Comparison of ENCODE assay signal across 22 mouse cellular contexts in the genomic region with DNA sequence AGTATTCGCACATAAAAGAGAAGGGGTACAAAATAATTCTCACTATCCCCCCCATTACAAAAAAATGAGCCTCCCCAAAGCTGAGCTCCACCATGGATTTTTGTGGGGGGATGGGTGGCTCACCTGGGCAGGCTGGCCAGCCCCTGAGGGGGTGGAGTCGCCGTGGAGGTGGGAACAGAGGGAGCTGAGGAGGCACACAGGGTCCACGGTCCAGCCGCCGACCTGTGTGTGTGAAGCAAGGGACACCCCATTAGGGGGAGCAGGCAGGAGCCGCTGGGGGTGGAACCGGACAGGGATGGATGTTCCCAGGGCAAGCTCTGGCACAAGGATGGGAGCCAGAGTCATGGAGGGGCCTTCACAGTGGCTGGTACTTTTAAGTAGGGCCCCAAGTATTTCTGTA. TPM values are rescaled to one million over a fixed set of nuclear protein-coding genes. Genes with fewer than 3 reads are reported as not detected.
DNase-seq lines count a peak whose midpoint lies in the region; TF ChIP-seq lines count a peak whose summit lies in the region.
"Had no signal": no experiment of that assay in that cellular context is flagged by ENCODE, and none has a peak within 500 bp of the region (broad histone marks: within the 10 kb centered on the region; RNA-seq: fewer than 3 reads in every experiment).

No protein-coding gene starts in this region.

- H3K4me3 ChIP-seq in layer of hippocampus, adult 2 months = no peak overlapping the region
- H3K4me3 ChIP-seq in embryonic facial prominence, embryonic 10.5 days = no peak overlapping the region
- H3K4me3 ChIP-seq: embryonic facial prominence, embryonic 13.5 days; embryonic facial prominence, embryonic 15.5 days; erythroblast, embryonic 14.5 days; forebrain, embryonic 10.5 days; forebrain, embryonic 12.5 days had no signal

- peak; percentile 69 for DNase-seq in cerebellum, adult 11-12 months
- no peak for DNase-seq in cerebellum, adult 11 months
- DNase-seq in cerebellum, postnatal 25 days = peak; percentile 30 to 50
- DNase-seq in cerebellum, adult 18-20 months = no peak
- DNase-seq in layer of hippocampus, adult 2 months (ENCODE audit: low spot score in 2 of 2) = no peak
- DNase-seq in layer of hippocampus, adult 9-11 months = no peak
- no peak for DNase-seq in embryonic facial prominence, embryonic 10.5 days (ENCODE audit: low spot score)
- DNase-seq: adrenal gland, adult 8-10 months; adrenal gland, postnatal 14 days; adrenal gland, postnatal 36 days; B cell, adult 2 months; cerebellum, adult 9-10 months had no signal

- H3K27ac ChIP-seq in layer of hippocampus, adult 2 months = peak overlapping the region; percentile 93; the same call in 1 of the 2 replicates
- 0 out of 2 replicates have a peak overlapping the region, but pooled peaks have one; percentile 24 for H3K27ac ChIP-seq in embryonic facial prominence, embryonic 10.5 days (replicated peaks)
- H3K27ac ChIP-seq: embryonic facial prominence, embryonic 13.5 days; embryonic facial prominence, embryonic 15.5 days; forebrain, embryonic 10.5 days; forebrain, embryonic 12.5 days had no signal

- H3K4me1 ChIP-seq in embryonic facial prominence, embryonic 10.5 days = peaks cover 73% of the 10 kb centered on the region

- H3K36me3 ChIP-seq in embryonic facial prominence, embryonic 10.5 days (replicated peaks) = no peaks in the 10 kb centered on the region
- H3K36me3 ChIP-seq: embryonic facial prominence, embryonic 13.5 days; embryonic facial prominence, embryonic 15.5 days; forebrain, embryonic 10.5 days; G1E had no signal

- TF ChIP-seq CTCF in layer of hippocampus, adult 2 months (conservative IDR thresholded peaks at IDR 0.05) = no peak

- 40% methylated on average over 8 of the region's 8 CpGs for WGBS in embryonic facial prominence, embryonic 10.5 days

- no peaks in the 10 kb centered on the region for H3K9me3 ChIP-seq in embryonic facial prominence, embryonic 10.5 days
- H3K9me3 ChIP-seq: embryonic facial prominence, embryonic 13.5 days; embryonic facial prominence, embryonic 15.5 days; forebrain, embryonic 10.5 days; forebrain, embryonic 12.5 days had no signal

- H3K27me3 ChIP-seq in embryonic facial prominence, embryonic 10.5 days (replicated peaks; ENCODE audit: low read depth, poor library complexity, severe bottlenecking) = peaks cover 100% of the 10 kb centered on the region

RNA-seq across cellular contexts. Expression of a gene that starts 27.2 kb away (rescaled TPM):
- total RNA-seq in layer of hippocampus, adult 2 months (2021) = 100 to 1,000 TPM; 226 to 232 TPM
- polyA plus RNA-seq in embryonic facial prominence, embryonic 10.5 days (2016; fragmentation: Nextera tagmentation; extraction: Ambion mirVana) = 0.72 and 0.80 TPM in 2 replicates
- polyA plus RNA-seq: activated CD4-positive, CD25-positive, alpha-beta regulatory T cell, adult 4 months; CD4-positive, CD25-positive, alpha-beta regulatory T cell, adult 4 months; erythroblast, embryonic 14.5 days had no signal

RNA-seq across cellular contexts. Expression of a gene that starts 48.6 kb away (rescaled TPM):
- total RNA-seq in layer of hippocampus, adult 2 months (2021) = under 1 TPM in 1 of 2 experiments, not detected in 1; 0.25 TPM
- polyA plus RNA-seq in embryonic facial prominence, embryonic 10.5 days (2016; fragmentation: Nextera tagmentation; extraction: Ambion mirVana) = 0.35 and 0.54 TPM in 2 replicates
- total RNA-seq: adrenal gland, postnatal 14 days; G1E had no signal
- polyA plus RNA-seq: activated CD4-positive, CD25-positive, alpha-beta regulatory T cell, adult 4 months; CD4-positive, CD25-positive, alpha-beta regulatory T cell, adult 4 months; embryonic facial prominence, embryonic 11.5 days; erythroblast, embryonic 14.5 days; forebrain, embryonic 14.5 days; G1E had no signal

Comparison
In these comparisons a context has a peak if more than half of its experiments do, and no peak if none do; other contexts are left out.
1. DNase-seq: peak in cerebellum, adult 11-12 months (single experiment) and cerebellum, postnatal 25 days (2 of 2); none in cerebellum, adult 11 months (single experiment), cerebellum, adult 18-20 months (0 of 2), layer of hippocampus, adult 2 months (0 of 2), layer of hippocampus, adult 9-11 months (single experiment) and embryonic facial prominence, embryonic 10.5 days (single experiment).